Comparison of ENCODE assay signal across 8 mouse cellular contexts in the genomic region with DNA sequence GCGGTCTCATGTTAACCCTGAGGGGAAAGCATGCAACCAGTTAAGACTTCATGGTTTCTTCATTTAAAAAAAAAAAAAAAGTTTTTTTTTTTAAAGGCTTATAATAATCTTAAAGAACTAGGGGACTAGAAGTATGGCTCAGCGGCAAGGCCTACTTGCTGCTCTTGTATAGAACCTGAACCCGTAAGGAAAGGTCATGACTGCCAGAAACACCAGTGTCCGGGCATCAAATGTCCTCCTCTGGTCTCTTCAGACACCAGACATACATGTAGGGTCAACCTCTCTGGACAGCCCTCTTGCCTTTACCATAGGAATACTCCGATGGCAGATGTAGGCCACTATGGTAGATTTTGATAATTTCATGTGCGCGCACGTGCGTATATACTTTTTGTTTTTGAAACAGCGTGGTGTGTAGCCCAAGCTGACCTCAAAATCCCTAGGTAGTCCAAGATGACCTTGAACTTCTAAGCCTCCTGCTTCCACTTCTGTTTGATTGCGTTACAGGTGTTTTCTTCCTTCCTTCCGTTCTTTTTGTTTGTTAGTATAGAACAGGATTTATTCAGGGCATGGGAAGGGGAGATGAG. TPM values are rescaled to one million over a fixed set of nuclear protein-coding genes. Genes with fewer than 3 reads are reported as not detected.
DNase-seq lines count a peak whose midpoint lies in the region; ATAC-seq lines count a peak whose summit lies in the region.

No protein-coding gene starts in this region.

- no peak for ATAC-seq in liver, embryonic 11.5 days (replicated peaks; ENCODE audit: low FRiP score)
- no peak for ATAC-seq in limb, embryonic 11.5 days (ENCODE audit: insufficient number of reproducible peaks, low FRiP score, low TSS enrichment, low read depth)
- no peak for ATAC-seq in neural tube, embryonic 15.5 days (ENCODE audit: low FRiP score)

- H3K9ac ChIP-seq in liver, embryonic 11.5 days (ENCODE audit: low read depth, low read length): no peak overlapping the region
- H3K9ac ChIP-seq in limb, embryonic 11.5 days (ENCODE audit: low read length): no peak overlapping the region
- H3K9ac ChIP-seq in neural tube, embryonic 15.5 days (replicated peaks): no peak overlapping the region

- H3K36me3 ChIP-seq in liver, embryonic 11.5 days (ENCODE audit: control insufficient read depth, insufficient read depth, low read length): peaks cover 13% of the 10 kb centered on the region
- peaks cover 5% of the 10 kb centered on the region for H3K36me3 ChIP-seq in limb, embryonic 11.5 days (ENCODE audit: control insufficient read depth, insufficient read depth, low read length)
- peaks cover 19% of the 10 kb centered on the region for H3K36me3 ChIP-seq in neural tube, embryonic 15.5 days

- no peak overlapping the region for H3K27ac ChIP-seq in liver, embryonic 11.5 days (ENCODE audit: low read depth, low read length)
- H3K27ac ChIP-seq in limb, embryonic 11.5 days (replicated peaks; ENCODE audit: low read depth, low read length): no peak overlapping the region
- H3K27ac ChIP-seq in neural tube, embryonic 15.5 days (replicated peaks): no peak overlapping the region

- H3K4me3 ChIP-seq in liver, embryonic 11.5 days (ENCODE audit: low read depth, low read length): peak overlapping the region; percentile 87
- peak overlapping the region; percentile 84; the same call in 1 of the 2 replicates for H3K4me3 ChIP-seq in limb, embryonic 11.5 days (ENCODE audit: low read depth, low read length)
- peak overlapping the region; percentile 74 for H3K4me3 ChIP-seq in neural tube, embryonic 15.5 days (replicated peaks)

- H3K4me1 ChIP-seq in liver, embryonic 11.5 days (replicated peaks; ENCODE audit: control insufficient read depth, insufficient read depth, low read length): peaks cover 23% of the 10 kb centered on the region
- H3K4me1 ChIP-seq in limb, embryonic 11.5 days (ENCODE audit: control insufficient read depth, insufficient read depth, low read length): peaks cover 8% of the 10 kb centered on the region
- peaks cover 26% of the 10 kb centered on the region for H3K4me1 ChIP-seq in neural tube, embryonic 15.5 days

- 76% methylated on average over 12 of the region's 12 CpGs for WGBS in liver, embryonic 11.5 days
- 84% methylated on average over 12 of the region's 12 CpGs for WGBS in limb, embryonic 11.5 days
- WGBS in neural tube, embryonic 15.5 days: 84% methylated on average over 12 of the region's 12 CpGs

- no peaks in the 10 kb centered on the region for H3K27me3 ChIP-seq in liver, embryonic 11.5 days (replicated peaks; ENCODE audit: control insufficient read depth, insufficient read depth, low read length)
- H3K27me3 ChIP-seq in limb, embryonic 11.5 days (ENCODE audit: control insufficient read depth, insufficient read depth, low read length): no peaks in the 10 kb centered on the region
- H3K27me3 ChIP-seq in neural tube, embryonic 15.5 days (replicated peaks): no peaks in the 10 kb centered on the region

- H3K4me2 ChIP-seq in liver, embryonic 11.5 days: peak overlapping the region; percentile 78
- H3K4me2 ChIP-seq in limb, embryonic 11.5 days (ENCODE audit: low read depth, severe bottlenecking): no peak overlapping the region
- H3K4me2 ChIP-seq in neural tube, embryonic 15.5 days: peak overlapping the region; percentile 75

- peak; percentile 28 to 65 for DNase-seq in adrenal gland, adult (ENCODE audit: inconsistent age in 2 of 2, low spot score in 1 of 2)
- DNase-seq in adrenal gland, adult 18-20 months (ENCODE audit: low spot score in 2 of 2): no peak
- no peak for DNase-seq in liver, embryonic 11.5 days (ENCODE audit: low spot score)
- no peak for DNase-seq in liver
- DNase-seq in limb, embryonic 11.5 days (ENCODE audit: low spot score): peak; percentile 40
- no peak for DNase-seq in cerebellum, postnatal 25 days
- no peak for DNase-seq in thymus, postnatal 36 days

- no peaks in the 10 kb centered on the region for H3K9me3 ChIP-seq in liver, embryonic 11.5 days (ENCODE audit: control insufficient read depth, low read length)
- H3K9me3 ChIP-seq in limb, embryonic 11.5 days (ENCODE audit: control insufficient read depth, low read length): no peaks in the 10 kb centered on the region
- H3K9me3 ChIP-seq in neural tube, embryonic 15.5 days (replicated peaks): no peaks in the 10 kb centered on the region

RNA-seq across cellular contexts. Expression of gene Cenpt, which starts 0.8 kb away (rescaled TPM):
- total RNA-seq in adrenal gland, adult 18-20 months (2021): 1 to 10 TPM; 5.9 to 6.5 TPM
- polyA plus RNA-seq in liver, embryonic 11.5 days (2014; fragmentation: Nextera tagmentation; extraction: Ambion mirVana): 37.0 and 37.5 TPM in 2 replicates
- 48.8 and 55.2 TPM in 2 replicates for polyA plus RNA-seq in limb, embryonic 11.5 days (2014; fragmentation: Nextera tagmentation; extraction: Ambion mirVana)
- 47.5 and 49.3 TPM in 2 replicates for polyA plus RNA-seq in neural tube, embryonic 15.5 days (2015; fragmentation: Nextera tagmentation; extraction: Ambion mirVana)

RNA-seq across cellular contexts. Expression of gene Thap11, which starts 2.7 kb away (rescaled TPM):
- total RNA-seq in adrenal gland, adult 18-20 months (2021): 10 to 100 TPM; 35.7 to 38.6 TPM
- 62.0 and 66.5 TPM in 2 replicates for polyA plus RNA-seq in liver, embryonic 11.5 days (2014; fragmentation: Nextera tagmentation; extraction: Ambion mirVana)
- polyA plus RNA-seq in limb, embryonic 11.5 days (2014; fragmentation: Nextera tagmentation; extraction: Ambion mirVana): 73.4 and 77.6 TPM in 2 replicates
- polyA plus RNA-seq in neural tube, embryonic 15.5 days (2015; fragmentation: Nextera tagmentation; extraction: Ambion mirVana): 55.8 and 58.3 TPM in 2 replicates

RNA-seq across cellular contexts. Expression of gene Nutf2, which starts 8.1 kb away (rescaled TPM):
- total RNA-seq in adrenal gland, adult 18-20 months (2021): 10 to 100 TPM; 43.9 to 46.2 TPM
- polyA plus RNA-seq in liver, embryonic 11.5 days (2014; fragmentation: Nextera tagmentation; extraction: Ambion mirVana): 304 and 312 TPM in 2 replicates
- polyA plus RNA-seq in limb, embryonic 11.5 days (2014; fragmentation: Nextera tagmentation; extraction: Ambion mirVana): 327 and 371 TPM in 2 replicates
- polyA plus RNA-seq in neural tube, embryonic 15.5 days (2015; fragmentation: Nextera tagmentation; extraction: Ambion mirVana): 145 and 174 TPM in 2 replicates

RNA-seq across cellular contexts. Expression of gene Tsnaxip1, which starts 24.7 kb away (rescaled TPM):
- not detected for total RNA-seq in adrenal gland, adult 18-20 months (2021)
- 0.12 TPM in 1 of 2 replicates, not detected in the other for polyA plus RNA-seq in liver, embryonic 11.5 days (2014; fragmentation: Nextera tagmentation; extraction: Ambion mirVana)
- 0.14 and 0.15 TPM in 2 replicates for polyA plus RNA-seq in limb, embryonic 11.5 days (2014; fragmentation: Nextera tagmentation; extraction: Ambion mirVana)
- polyA plus RNA-seq in neural tube, embryonic 15.5 days (2015; fragmentation: Nextera tagmentation; extraction: Ambion mirVana): 0.28 and 0.47 TPM in 2 replicates

RNA-seq across cellular contexts. Expression of gene Ranbp10, which starts 25.1 kb away (rescaled TPM):
- 10 to 100 TPM; 20.1 to 24.7 TPM for total RNA-seq in adrenal gland, adult 18-20 months (2021)
- polyA plus RNA-seq in liver, embryonic 11.5 days (2014; fragmentation: Nextera tagmentation; extraction: Ambion mirVana): 20.2 and 22.0 TPM in 2 replicates
- 17.0 and 17.3 TPM in 2 replicates for polyA plus RNA-seq in limb, embryonic 11.5 days (2014; fragmentation: Nextera tagmentation; extraction: Ambion mirVana)
- polyA plus RNA-seq in neural tube, embryonic 15.5 days (2015; fragmentation: Nextera tagmentation; extraction: Ambion mirVana): 9.9 and 10.4 TPM in 2 replicates

Comparison
In these comparisons a context has a peak if more than half of its experiments do, and no peak if none do; other contexts are left out.
1. DNase-seq: peak in adrenal gland, adult (2 of 2) and limb, embryonic 11.5 days (single experiment); none in adrenal gland, adult 18-20 months (0 of 2), liver, embryonic 11.5 days (single experiment), liver (single experiment), cerebellum, postnatal 25 days (0 of 2) and thymus, postnatal 36 days (0 of 2).
2. Peak in every context shown above with its lines, with median percentiles within 50 percentile points of each other: H3K4me3 ChIP-seq.